Mouse (Mus musculus): ENCODE data around the gene Mmp14. TPM values are rescaled to one million over a fixed set of nuclear protein-coding genes. Genes with fewer than 3 reads are reported as not detected.

Gene Mmp14
- 79.5 and 81.0 TPM in 2 replicates for polyA plus RNA-seq (2016; fragmentation: Nextera tagmentation; extraction: Ambion mirVana)

- peaks cover 3% of the 10 kb centered on the region; the same call in 1 of the 2 replicates for H3K27me3 ChIP-seq (replicated peaks)
- peak within 1 kb of the TSS; percentile 51 for H3K27ac ChIP-seq
- WGBS, result under 1% methylated on average over 48 of the region's 49 CpGs
- peak within 1 kb of the TSS; percentile 62 for H3K4me3 ChIP-seq
- peak; percentile 27 for ATAC-seq (ENCODE audit: low FRiP score, low read depth)
- peak within 1 kb of the TSS; percentile 71 for H3K4me2 ChIP-seq (replicated peaks)
- H3K36me3 ChIP-seq, result peaks cover 6% of the 10 kb centered on the region; the same call in 1 of the 2 replicates
- peaks cover 46% of the 10 kb centered on the region for H3K4me1 ChIP-seq
- H3K9me3 ChIP-seq, result no peaks in the 10 kb centered on the region
- H3K9ac ChIP-seq, result peak within 1 kb of the TSS; percentile 88
Observed at GRCm38 (mm10) chr14:54431334-54432077, at the start of gene Mmp14. Gene Mmp14, plus strand, starts transcription at chr14:54431612.

- no peaks in the 10 kb centered on the region for H3K9me3 ChIP-seq
- 74% methylated on average over 10 of the region's 10 CpGs for WGBS
- H3K27ac ChIP-seq, result no peak overlapping the region
- H3K4me1 ChIP-seq, result no peaks in the 10 kb centered on the region
- no peaks in the 10 kb centered on the region for H3K36me3 ChIP-seq
- no peak overlapping the region for H3K4me3 ChIP-seq
- no peak for ATAC-seq (ENCODE audit: low FRiP score, low read depth)
- no peaks in the 10 kb centered on the region for H3K27me3 ChIP-seq (replicated peaks)
- H3K4me2 ChIP-seq (replicated peaks), result no peak overlapping the region
- H3K9ac ChIP-seq, result no peak overlapping the region
Observed at GRCm38 (mm10) chr14:54381816-54382215, 49.6 kb upstream of the Mmp14 start.

GRCm38 (mm10) chr14:54382641-54383040 is 48.8 kb upstream of the Mmp14 start:
- Histone ChIP-seq H3K9ac (no peak overlapping the region), H3K36me3 (no peaks in the 10 kb centered on the region), H3K4me2 (replicated peaks) (no peak overlapping the region), H3K4me3 (no peak overlapping the region), H3K27me3 (replicated peaks) (no peaks in the 10 kb centered on the region), H3K4me1 (no peaks in the 10 kb centered on the region), H3K9me3 (no peaks in the 10 kb centered on the region), H3K27ac (no peak overlapping the region)
- ATAC-seq (ENCODE audit: low FRiP score, low read depth), result no peak
- WGBS, result 61% methylated on average over 9 of the region's 9 CpGs

- no peak overlapping the region for H3K4me3 ChIP-seq
- H3K4me1 ChIP-seq, result no peaks in the 10 kb centered on the region
- 60% methylated on average over 4 of the region's 4 CpGs for WGBS
- H3K9me3 ChIP-seq, result no peaks in the 10 kb centered on the region
- H3K4me2 ChIP-seq (replicated peaks), result no peak overlapping the region
- no peak overlapping the region for H3K9ac ChIP-seq
- no peaks in the 10 kb centered on the region for H3K36me3 ChIP-seq
- H3K27me3 ChIP-seq (replicated peaks), result no peaks in the 10 kb centered on the region
- no peak for ATAC-seq (ENCODE audit: low FRiP score, low read depth)
- no peak overlapping the region for H3K27ac ChIP-seq
Observed at GRCm38 (mm10) chr14:54383355-54383771, 48.0 kb upstream of the Mmp14 start.

- no peak for ATAC-seq (ENCODE audit: low FRiP score, low read depth)
- Histone ChIP-seq H3K27ac (no peak overlapping the region), H3K27me3 (replicated peaks) (no peaks in the 10 kb centered on the region), H3K9me3 (no peaks in the 10 kb centered on the region), H3K4me3 (no peak overlapping the region), H3K4me1 (no peaks in the 10 kb centered on the region), H3K9ac (no peak overlapping the region), H3K4me2 (replicated peaks) (no peak overlapping the region), H3K36me3 (no peaks in the 10 kb centered on the region)
- WGBS, result 90% methylated on average over 8 of the region's 8 CpGs
Observed at GRCm38 (mm10) chr14:54384396-54384795, 47.0 kb upstream of the Mmp14 start.

- no peak overlapping the region for H3K27ac ChIP-seq
- 82% methylated on average over 7 of the region's 7 CpGs for WGBS
- no peak for ATAC-seq (ENCODE audit: low FRiP score, low read depth)
Observed at GRCm38 (mm10) chr14:54385968-54386618, 45.3 kb upstream of the Mmp14 start.

GRCm38 (mm10) chr14:54387546-54387945 is 43.9 kb upstream of the Mmp14 start:
- H3K4me3 ChIP-seq, result no peak overlapping the region
- H3K36me3 ChIP-seq, result no peaks in the 10 kb centered on the region
- no peak for ATAC-seq (ENCODE audit: low FRiP score, low read depth)
- H3K27ac ChIP-seq, result no peak overlapping the region
- H3K4me1 ChIP-seq, result no peaks in the 10 kb centered on the region
- no peaks in the 10 kb centered on the region for H3K9me3 ChIP-seq
- 62% methylated on average over 6 of the region's 6 CpGs for WGBS
- H3K9ac ChIP-seq, result no peak overlapping the region
- no peaks in the 10 kb centered on the region for H3K27me3 ChIP-seq (replicated peaks)
- no peak overlapping the region for H3K4me2 ChIP-seq (replicated peaks)

More at GRCm38 (mm10) chr14:54385968-54386618, 45.3 kb upstream of the Mmp14 start:
- Histone ChIP-seq H3K36me3 (no peaks in the 10 kb centered on the region), H3K9me3 (no peaks in the 10 kb centered on the region), H3K9ac (no peak overlapping the region), H3K4me3 (no peak overlapping the region), H3K4me2 (replicated peaks) (no peak overlapping the region), H3K4me1 (no peaks in the 10 kb centered on the region), H3K27me3 (replicated peaks) (no peaks in the 10 kb centered on the region)

GRCm38 (mm10) chr14:54390843-54391242 is 40.6 kb upstream of the Mmp14 start:
- no peak for ATAC-seq (ENCODE audit: low FRiP score, low read depth)
- H3K36me3 ChIP-seq, result no peaks in the 10 kb centered on the region
- no peak overlapping the region for H3K4me3 ChIP-seq
- H3K27me3 ChIP-seq (replicated peaks), result no peaks in the 10 kb centered on the region
- no peak overlapping the region for H3K27ac ChIP-seq
- no peaks in the 10 kb centered on the region for H3K9me3 ChIP-seq
- H3K4me1 ChIP-seq, result no peaks in the 10 kb centered on the region
- H3K9ac ChIP-seq, result no peak overlapping the region
- no peak overlapping the region for H3K4me2 ChIP-seq (replicated peaks)
- 40% methylated on average over 6 of the region's 6 CpGs for WGBS

- Histone ChIP-seq H3K9me3 (no peaks in the 10 kb centered on the region), H3K27ac (no peak overlapping the region), H3K9ac (no peak overlapping the region), H3K4me2 (replicated peaks) (no peak overlapping the region), H3K4me1 (no peaks in the 10 kb centered on the region), H3K36me3 (no peaks in the 10 kb centered on the region), H3K27me3 (replicated peaks) (no peaks in the 10 kb centered on the region), H3K4me3 (no peak overlapping the region)
- 79% methylated on average over 3 of the region's 3 CpGs for WGBS
- no peak for ATAC-seq (ENCODE audit: low FRiP score, low read depth)
Observed at GRCm38 (mm10) chr14:54393794-54394193, 37.6 kb upstream of the Mmp14 start.

- H3K4me2 ChIP-seq (replicated peaks), result no peak overlapping the region
- H3K36me3 ChIP-seq, result no peaks in the 10 kb centered on the region
- H3K27ac ChIP-seq, result no peak overlapping the region
- no peak for ATAC-seq (ENCODE audit: low FRiP score, low read depth)
- H3K9ac ChIP-seq, result no peak overlapping the region
- no peak overlapping the region for H3K4me3 ChIP-seq
- H3K4me1 ChIP-seq, result no peaks in the 10 kb centered on the region
- H3K27me3 ChIP-seq (replicated peaks), result no peaks in the 10 kb centered on the region
- H3K9me3 ChIP-seq, result no peaks in the 10 kb centered on the region
Observed at GRCm38 (mm10) chr14:54394309-54394708, 37.1 kb upstream of the Mmp14 start.

GRCm38 (mm10) chr14:54396685-54397084 is 34.7 kb upstream of the Mmp14 start:
- WGBS, result 92% methylated on average over 7 of the region's 7 CpGs
- Histone ChIP-seq H3K36me3 (no peaks in the 10 kb centered on the region), H3K4me1 (no peaks in the 10 kb centered on the region), H3K4me2 (replicated peaks) (no peak overlapping the region), H3K4me3 (no peak overlapping the region), H3K27me3 (replicated peaks) (no peaks in the 10 kb centered on the region), H3K27ac (no peak overlapping the region), H3K9me3 (no peaks in the 10 kb centered on the region), H3K9ac (no peak overlapping the region)
- ATAC-seq (ENCODE audit: low FRiP score, low read depth), result no peak

- H3K4me3 ChIP-seq, result no peak overlapping the region
- ATAC-seq (ENCODE audit: low FRiP score, low read depth), result no peak
- H3K36me3 ChIP-seq, result no peaks in the 10 kb centered on the region
- no peak overlapping the region for H3K4me2 ChIP-seq (replicated peaks)
- no peaks in the 10 kb centered on the region for H3K27me3 ChIP-seq (replicated peaks)
- no peaks in the 10 kb centered on the region for H3K9me3 ChIP-seq
- H3K9ac ChIP-seq, result no peak overlapping the region
- no peak overlapping the region for H3K27ac ChIP-seq
- H3K4me1 ChIP-seq, result no peaks in the 10 kb centered on the region
- 70% methylated on average over 7 of the region's 7 CpGs for WGBS
Observed at GRCm38 (mm10) chr14:54397872-54398527, 33.4 kb upstream of the Mmp14 start.

All from neural tube, embryonic 12.5 days (tissue).